Mouse (Mus musculus) spleen, adult 2 months (tissue): ENCODE data around the gene Prkd1.

Experiments used
- CTCF ChIP-seq: fragments of 200-500 bp; IDR thresholded peaks from 2 replicates; pipeline ENCODE4 v1.5.1; 2011; ENCODE audit warnings: mild to moderate bottlenecking, inconsistent platforms; ENCODE audit not compliant: insufficient read depth, insufficient read length, insufficient replicate concordance; ENCODE audit errors: extremely low read depth
- POLR2A ChIP-seq: fragments of 200-500 bp; IDR thresholded peaks from 2 replicates; pipeline ENCODE4 v1.6.1; 2011; ENCODE audit warnings: low read depth, low read length, inconsistent platforms

DNA sequence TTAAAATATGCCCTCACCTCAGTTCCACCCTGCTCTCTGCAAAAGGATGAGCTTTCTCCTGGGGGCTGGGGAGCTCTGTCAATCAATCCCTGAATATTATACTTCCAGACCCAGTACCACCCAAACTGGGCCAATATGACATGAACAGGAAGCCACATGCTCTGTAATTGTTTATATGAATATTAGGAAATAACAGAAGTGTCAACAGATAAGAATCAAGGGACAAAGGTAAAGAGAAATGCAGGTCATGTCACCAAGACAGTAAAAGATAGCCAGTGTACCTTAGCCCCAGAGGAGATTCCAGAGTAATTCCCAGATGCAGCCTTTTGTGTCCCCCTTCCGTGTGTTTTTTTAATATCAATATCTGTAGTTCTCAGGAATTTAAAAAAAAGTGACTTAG is 120.3 kb downstream of the Prkd1 start:
- TF ChIP-seq CTCF (no peak), POLR2A (no peak)
